Comparison of ENCODE assay signal across 11 mouse cellular contexts in genomic region chr19:27904209-27904608, GRCm38 (mm10).
DNase-seq lines count a peak whose midpoint lies in the region; ATAC-seq lines count a peak whose summit lies in the region.
"Had no signal": no experiment of that assay in that cellular context is flagged by ENCODE, and none has a peak within 500 bp of the region (broad histone marks: within the 10 kb centered on the region; RNA-seq: fewer than 3 reads in every experiment).

No protein-coding gene starts in this region.

- no peak overlapping the region for H3K4me2 ChIP-seq in hindbrain, embryonic 15.5 days
- no peak overlapping the region for H3K4me2 ChIP-seq in neural tube, embryonic 12.5 days (replicated peaks)
- H3K4me2 ChIP-seq: embryonic facial prominence, embryonic 13.5 days had no signal

- 23% methylated on average over 4 of the region's 4 CpGs for WGBS in hindbrain, embryonic 15.5 days
- WGBS in neural tube, embryonic 12.5 days: 40% methylated on average over 4 of the region's 4 CpGs

- no peaks in the 10 kb centered on the region for H3K27me3 ChIP-seq in hindbrain, embryonic 15.5 days
- H3K27me3 ChIP-seq in neural tube, embryonic 12.5 days (replicated peaks): no peaks in the 10 kb centered on the region
- H3K27me3 ChIP-seq: embryonic facial prominence, embryonic 13.5 days had no signal

- no peak for DNase-seq in frontal cortex, adult 2 months (ENCODE audit: extremely low spot score in 1 of 2, low spot score in 1 of 2)
- DNase-seq in ZHBTc4 (ENCODE audit: low read depth, low spot score): peak; percentile 48
- no peak for DNase-seq in spleen, postnatal 10 days (ENCODE audit: low spot score in 2 of 2)
- no peak for DNase-seq in heart, postnatal 36 days
- no peak for DNase-seq in thymus, adult 18-20 months
- DNase-seq: adrenal gland, postnatal 25 days; thymus, postnatal 14 days had no signal

- peak overlapping the region; percentile 48 for H3K27ac ChIP-seq in hindbrain, embryonic 15.5 days (replicated peaks)
- H3K27ac ChIP-seq in neural tube, embryonic 12.5 days: no peak overlapping the region
- H3K27ac ChIP-seq: embryonic facial prominence, embryonic 13.5 days had no signal

- H3K4me3 ChIP-seq in hindbrain, embryonic 15.5 days: no peak overlapping the region
- H3K4me3 ChIP-seq in neural tube, embryonic 12.5 days: no peak overlapping the region
- H3K4me3 ChIP-seq: embryonic facial prominence, embryonic 13.5 days had no signal

- peak; percentile 48 for ATAC-seq in frontal cortex, adult (ENCODE audit: low TSS enrichment)
- no peak for ATAC-seq in hindbrain, embryonic 15.5 days (ENCODE audit: low FRiP score, low read depth)
- ATAC-seq in neural tube, embryonic 12.5 days (ENCODE audit: low FRiP score, low read depth): peak; percentile 75

- H3K4me1 ChIP-seq in hindbrain, embryonic 15.5 days (replicated peaks): peaks cover 10% of the 10 kb centered on the region
- peaks cover 4% of the 10 kb centered on the region; the same call in 1 of the 2 replicates for H3K4me1 ChIP-seq in neural tube, embryonic 12.5 days

- no peak overlapping the region for H3K9ac ChIP-seq in hindbrain, embryonic 15.5 days
- no peak overlapping the region for H3K9ac ChIP-seq in neural tube, embryonic 12.5 days
- H3K9ac ChIP-seq: embryonic facial prominence, embryonic 13.5 days had no signal

- no peaks in the 10 kb centered on the region for H3K9me3 ChIP-seq in hindbrain, embryonic 15.5 days
- no peaks in the 10 kb centered on the region for H3K9me3 ChIP-seq in neural tube, embryonic 12.5 days
- H3K9me3 ChIP-seq: embryonic facial prominence, embryonic 13.5 days had no signal

- no peaks in the 10 kb centered on the region for H3K36me3 ChIP-seq in hindbrain, embryonic 15.5 days
- H3K36me3 ChIP-seq in neural tube, embryonic 12.5 days: peaks cover 3% of the 10 kb centered on the region; the same call in 1 of the 2 replicates

- intact Hi-C loops in heart, postnatal 36 days (cut with DNase I): no loop called here
